Mouse (Mus musculus) embryonic facial prominence, embryonic 12.5 days (tissue): ENCODE data around the gene 9630041A04Rik. TPM values are rescaled to one million over a fixed set of nuclear protein-coding genes. Genes with fewer than 3 reads are reported as not detected.
A peak's percentile ranks its signal among the peaks of the same experiment; 100 is the strongest.

ENCODE experiments used
- ATAC-seq: fragments of 200-750 bp; cut with Nextera tagmentation; 2 replicates; pipeline ENCODE4 v1.8.0; 2017; ENCODE audit not compliant: insufficient number of reproducible peaks, insufficient read depth, low FRiP score, low TSS enrichment
- H3K27ac ChIP-seq: fragments of 300-500 bp; sonication (generic); 2 replicates; pipeline ENCODE4 v1.5.1; 2016; ENCODE audit warnings: mild to moderate bottlenecking
- H3K27me3 ChIP-seq: fragments of 300-500 bp; sonication (generic); 2 replicates; pipeline ENCODE4 v1.6.1; 2016; ENCODE audit warnings: mild to moderate bottlenecking, moderate library complexity
- H3K36me3 ChIP-seq: fragments of 300-500 bp; sonication (generic); 2 replicates; pipeline ENCODE4 v1.6.1; 2016; ENCODE audit warnings: mild to moderate bottlenecking
- H3K4me1 ChIP-seq: fragments of 300-500 bp; sonication (generic); 2 replicates; pipeline ENCODE4 v1.6.1; 2016
- H3K4me2 ChIP-seq: fragments of 300-500 bp; sonication (generic); replicated peaks from 2 replicates; pipeline ENCODE4 v1.6.1; 2016; ENCODE audit warnings: mild to moderate bottlenecking, moderate library complexity
- H3K4me3 ChIP-seq: fragments of 300-500 bp; sonication (generic); 2 replicates; pipeline ENCODE4 v1.5.1; 2016; ENCODE audit warnings: mild to moderate bottlenecking
- H3K9ac ChIP-seq: fragments of 300-500 bp; sonication (generic); 2 replicates; pipeline ENCODE4 v1.6.1; 2016; ENCODE audit warnings: mild to moderate bottlenecking, moderate library complexity
- H3K9me3 ChIP-seq: fragments of 300-500 bp; sonication (generic); 2 replicates; pipeline ENCODE4 v1.6.1; 2016; ENCODE audit warnings: mild to moderate bottlenecking, moderate library complexity
- WGBS: fragments of 180-500 bp; shearing (Covaris S2); methylation state at CpG from one replicate; pipeline ENCODE4 v1.1.7; 2016; 5-methylcytosine and 5-hydroxymethylcytosine counted together
- polyA plus RNA-seq: library from polyadenylated mRNA; unstranded; fragments of >200 nt; fragmentation: Nextera tagmentation; extraction: Ambion mirVana; gene quantifications from 2 replicates; pipeline ENCODE4 v1.2.1, GENCODE M21; 2016

Gene 9630041A04Rik
- polyA plus RNA-seq, 1 experiment from 2014 or later: not detected

- Histone ChIP-seq H3K27me3 (no peaks in the 10 kb centered on the region), H3K36me3 (no peaks in the 10 kb centered on the region), H3K4me1 (peaks cover 7% of the 10 kb centered on the region; the same call in 1 of the 2 replicates), H3K27ac (no peak overlapping the region), H3K9ac (no peak overlapping the region), H3K4me2 (no peak overlapping the region), H3K9me3 (no peaks in the 10 kb centered on the region), H3K4me3 (no peak overlapping the region)
- WGBS: 47% methylated on average over 11 of the region's 11 CpGs
- peak; percentile 69; the same call in 1 of the 2 replicates for ATAC-seq
These were observed 15.7 kb downstream of the 9630041A04Rik start for GRCm38 (mm10) chr9:101877109-101877987.

DNA sequence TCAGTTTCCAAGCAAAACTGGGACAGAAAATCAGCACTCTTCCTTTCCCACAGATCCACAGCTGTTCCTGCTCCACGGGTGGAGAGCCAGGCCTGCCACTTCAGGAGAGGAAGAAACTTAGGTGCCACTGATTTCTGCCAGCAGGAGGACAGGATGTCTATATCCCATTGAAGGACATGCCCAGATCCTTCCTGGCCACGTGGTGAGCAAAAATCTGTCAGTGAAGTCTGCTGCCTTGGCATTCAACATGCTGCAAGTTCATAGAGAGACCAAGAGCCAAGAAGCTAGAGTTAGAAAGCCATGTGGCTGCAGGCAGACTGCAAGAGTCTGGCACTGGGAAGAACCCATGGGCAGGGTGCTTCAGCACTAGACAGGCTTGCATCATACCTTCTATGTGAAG is 21.7 kb downstream of the 9630041A04Rik start:
- no peak for ATAC-seq
- Histone ChIP-seq H3K9ac (no peak overlapping the region), H3K27ac (no peak overlapping the region), H3K4me3 (no peak overlapping the region), H3K4me2 (no peak overlapping the region), H3K36me3 (no peaks in the 10 kb centered on the region), H3K27me3 (no peaks in the 10 kb centered on the region), H3K9me3 (no peaks in the 10 kb centered on the region), H3K4me1 (no peaks in the 10 kb centered on the region)
- WGBS: 64% methylated on average over 2 of the region's 2 CpGs

DNA sequence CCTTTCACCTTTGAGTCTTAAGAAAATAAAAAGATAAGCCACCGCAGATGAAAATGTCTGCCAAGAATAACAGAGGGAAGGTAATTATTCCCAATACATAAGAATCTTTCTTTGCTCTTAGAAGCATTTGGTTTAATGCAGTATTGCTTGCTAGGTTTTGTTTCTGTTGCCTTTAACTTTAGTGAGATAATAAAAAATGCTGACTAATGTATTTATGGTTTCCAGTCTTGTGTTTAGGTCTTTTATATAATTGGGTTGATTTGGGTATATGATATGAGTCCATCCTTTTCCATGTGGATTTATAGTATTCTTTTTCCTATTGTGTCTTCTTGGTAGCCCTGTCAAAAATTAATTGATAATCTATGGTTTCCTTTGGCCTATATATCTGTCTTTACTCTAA is 36.2 kb downstream of the 9630041A04Rik start:
- no peaks in the 10 kb centered on the region for H3K27me3 ChIP-seq
- no peak overlapping the region for H3K9ac ChIP-seq

GRCm38 (mm10) chr9:101903406-101903805 is 41.8 kb downstream of the 9630041A04Rik start:
- WGBS: 87% methylated on average over 3 of the region's 3 CpGs
- no peak for ATAC-seq
- H3K36me3 ChIP-seq: no peaks in the 10 kb centered on the region
- H3K4me3 ChIP-seq: no peak overlapping the region
- H3K9ac ChIP-seq: no peak overlapping the region
- no peaks in the 10 kb centered on the region for H3K27me3 ChIP-seq
- no peaks in the 10 kb centered on the region for H3K9me3 ChIP-seq
- H3K4me2 ChIP-seq: no peak overlapping the region
- H3K4me1 ChIP-seq: no peaks in the 10 kb centered on the region
- H3K27ac ChIP-seq: no peak overlapping the region

More for the DNA sequence above, 36.2 kb downstream of the 9630041A04Rik start:
- Histone ChIP-seq H3K36me3 (no peaks in the 10 kb centered on the region), H3K4me2 (no peak overlapping the region), H3K4me1 (no peaks in the 10 kb centered on the region), H3K27ac (no peak overlapping the region), H3K9me3 (no peaks in the 10 kb centered on the region), H3K4me3 (no peak overlapping the region)
- WGBS: 91% methylated on average over 1 of the region's 1 CpGs
- no peak for ATAC-seq

DNA sequence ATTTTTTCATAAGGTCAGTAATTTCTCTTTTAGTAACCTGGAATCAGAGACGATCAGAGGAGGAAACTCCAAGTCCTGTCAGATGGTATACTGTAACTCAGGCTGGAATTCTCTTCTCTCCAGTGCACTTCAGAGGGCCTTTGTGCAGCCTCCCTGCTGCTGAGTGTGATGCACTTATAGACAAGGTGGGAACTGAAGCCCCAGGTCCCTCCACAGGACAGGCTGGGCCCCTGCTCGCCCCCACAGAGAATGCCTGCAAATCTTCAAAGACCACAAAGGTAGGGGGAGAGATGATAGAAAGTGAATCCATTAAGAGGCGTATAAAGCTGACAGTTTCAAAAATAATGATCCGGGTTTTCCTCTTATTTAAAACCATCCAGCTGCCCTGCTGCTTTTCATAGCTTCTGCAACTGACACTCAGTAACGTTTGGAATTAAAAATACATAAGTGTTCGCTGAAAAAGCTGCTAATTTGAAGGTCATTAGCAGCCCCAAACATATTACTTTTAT is 46.2 kb downstream of the 9630041A04Rik start:
- no peaks in the 10 kb centered on the region for H3K27me3 ChIP-seq
- no peak overlapping the region for H3K4me3 ChIP-seq
- ATAC-seq: no peak
- H3K36me3 ChIP-seq: no peaks in the 10 kb centered on the region
- H3K9me3 ChIP-seq: no peaks in the 10 kb centered on the region
- H3K4me2 ChIP-seq: no peak overlapping the region
- 63% methylated on average over 6 of the region's 6 CpGs for WGBS
- no peak overlapping the region for H3K9ac ChIP-seq
- H3K4me1 ChIP-seq: peaks cover 11% of the 10 kb centered on the region; the same call in 1 of the 2 replicates
- H3K27ac ChIP-seq: no peak overlapping the region

DNA sequence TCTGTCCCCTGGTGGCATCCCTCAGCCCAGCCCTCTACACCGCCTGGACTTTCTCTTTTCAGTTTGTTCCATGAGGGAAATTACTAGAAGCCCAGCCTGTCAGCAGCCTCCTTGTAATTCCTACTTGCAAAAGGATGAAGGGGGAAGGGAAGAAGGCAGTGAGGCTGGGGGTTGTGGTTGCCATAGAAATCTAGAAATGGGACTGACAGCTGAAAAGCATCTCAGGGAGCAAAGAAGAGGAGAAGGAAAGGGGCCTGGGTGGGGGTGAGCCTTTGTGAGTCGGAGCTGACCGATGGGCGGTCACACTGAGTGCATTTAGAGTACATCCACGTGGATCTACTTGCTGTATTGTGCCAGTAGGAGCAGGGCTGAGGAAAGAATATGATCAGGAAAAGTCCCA is 47.2 kb downstream of the 9630041A04Rik start:
- no peak for ATAC-seq
- Histone ChIP-seq H3K27ac (no peak overlapping the region), H3K36me3 (no peaks in the 10 kb centered on the region), H3K4me2 (no peak overlapping the region), H3K4me1 (peaks cover 11% of the 10 kb centered on the region; the same call in 1 of the 2 replicates), H3K4me3 (no peak overlapping the region), H3K27me3 (no peaks in the 10 kb centered on the region), H3K9me3 (no peaks in the 10 kb centered on the region), H3K9ac (no peak overlapping the region)
- 63% methylated on average over 5 of the region's 5 CpGs for WGBS

- Histone ChIP-seq H3K27ac (no peak overlapping the region), H3K9ac (no peak overlapping the region), H3K36me3 (no peaks in the 10 kb centered on the region), H3K4me1 (peaks cover 11% of the 10 kb centered on the region; the same call in 1 of the 2 replicates), H3K4me3 (no peak overlapping the region), H3K27me3 (no peaks in the 10 kb centered on the region), H3K9me3 (no peaks in the 10 kb centered on the region), H3K4me2 (no peak overlapping the region)
- 89% methylated on average over 4 of the region's 4 CpGs for WGBS
- no peak for ATAC-seq
These were observed 47.9 kb downstream of the 9630041A04Rik start for GRCm38 (mm10) chr9:101909491-101909890.

DNA sequence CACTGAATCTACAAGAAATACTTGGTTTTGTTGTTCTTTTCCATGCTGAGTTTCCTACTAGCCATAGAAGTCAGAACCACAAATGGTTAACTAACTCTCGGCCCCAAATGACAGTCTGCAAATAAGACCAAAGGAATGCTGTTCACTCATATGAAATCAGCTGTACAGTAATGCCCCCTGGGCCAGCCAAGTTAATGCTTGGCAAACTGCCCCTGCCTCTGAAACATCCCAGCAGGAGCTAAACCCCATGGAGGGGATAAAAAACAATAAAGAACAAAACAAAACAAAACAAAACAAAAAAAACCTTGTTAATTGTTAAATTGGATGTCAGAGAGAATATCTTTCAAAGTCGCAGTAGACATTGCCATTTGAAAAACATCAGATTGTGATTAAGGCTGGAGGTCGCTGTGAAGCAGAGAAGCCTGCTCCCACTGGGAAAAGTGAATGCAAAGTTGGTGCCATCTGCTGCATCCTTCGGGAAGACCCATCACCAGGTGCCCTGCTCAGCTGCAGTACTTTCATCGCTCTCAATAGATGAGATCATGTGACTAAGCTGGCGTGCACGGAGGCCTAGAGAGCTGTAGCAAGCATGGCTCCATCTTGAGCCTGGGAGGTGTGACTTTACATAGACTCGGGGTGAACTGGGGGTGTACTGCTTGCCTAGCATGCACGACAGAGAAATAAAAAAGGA is 49.7 kb downstream of the 9630041A04Rik start:
- H3K9me3 ChIP-seq: no peaks in the 10 kb centered on the region
- WGBS: 43% methylated on average over 9 of the region's 9 CpGs
- ATAC-seq: no peak
- no peak overlapping the region for H3K4me2 ChIP-seq
- H3K9ac ChIP-seq: no peak overlapping the region
- peaks cover 11% of the 10 kb centered on the region; the same call in 1 of the 2 replicates for H3K4me1 ChIP-seq
- H3K36me3 ChIP-seq: no peaks in the 10 kb centered on the region
- no peak overlapping the region for H3K27ac ChIP-seq
- no peaks in the 10 kb centered on the region for H3K27me3 ChIP-seq
- no peak overlapping the region for H3K4me3 ChIP-seq

DNA sequence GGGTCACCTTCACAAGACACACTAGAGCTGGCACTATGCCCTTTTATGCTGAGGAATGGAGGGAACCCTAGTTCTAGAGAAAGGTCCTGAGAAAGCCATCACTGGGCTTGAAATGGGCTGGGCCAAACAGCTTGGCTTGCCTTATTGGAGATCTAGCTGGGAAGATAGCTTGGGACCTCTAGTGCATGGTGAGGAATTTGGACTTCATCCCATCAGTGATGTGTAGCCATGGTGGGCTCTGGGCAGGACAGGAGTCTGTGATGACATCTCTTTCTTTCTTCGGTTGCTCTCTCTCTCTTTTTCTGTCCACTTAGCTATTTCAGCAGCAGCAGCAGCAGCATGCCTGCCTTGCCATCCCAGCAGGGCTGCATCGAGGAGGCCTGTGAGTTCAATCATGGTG is 53.4 kb downstream of the 9630041A04Rik start:
- no peak overlapping the region for H3K9ac ChIP-seq
- ATAC-seq: no peak
- peaks cover 7% of the 10 kb centered on the region; the same call in 1 of the 2 replicates for H3K4me1 ChIP-seq
- no peaks in the 10 kb centered on the region for H3K9me3 ChIP-seq
- no peaks in the 10 kb centered on the region for H3K36me3 ChIP-seq
- no peak overlapping the region for H3K4me3 ChIP-seq
- WGBS: 81% methylated on average over 2 of the region's 2 CpGs
- H3K27ac ChIP-seq: no peak overlapping the region
- no peak overlapping the region for H3K4me2 ChIP-seq
- no peaks in the 10 kb centered on the region for H3K27me3 ChIP-seq

DNA sequence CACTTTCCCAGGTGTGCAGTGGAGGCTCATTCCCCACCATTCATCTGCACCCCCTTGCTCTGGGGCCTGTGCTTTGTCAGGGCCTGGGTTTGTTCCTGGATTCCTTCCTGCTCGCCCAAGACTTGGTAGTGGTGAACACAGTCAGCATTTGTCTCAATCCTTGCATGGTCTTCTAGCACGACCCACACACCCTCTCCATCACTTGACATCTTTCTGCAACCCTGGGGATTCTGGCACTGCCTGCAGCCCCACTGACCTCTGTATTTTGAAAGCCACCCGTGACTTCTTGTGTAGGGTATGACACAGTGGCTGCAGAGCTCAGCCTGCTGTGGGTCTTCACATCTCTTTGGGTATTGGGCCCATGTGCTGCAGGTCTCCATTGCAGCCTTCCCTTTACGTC is 57.1 kb downstream of the 9630041A04Rik start:
- Histone ChIP-seq H3K27ac (no peak overlapping the region), H3K4me1 (no peaks in the 10 kb centered on the region), H3K4me2 (no peak overlapping the region), H3K9me3 (no peaks in the 10 kb centered on the region), H3K4me3 (no peak overlapping the region), H3K36me3 (no peaks in the 10 kb centered on the region), H3K9ac (no peak overlapping the region), H3K27me3 (no peaks in the 10 kb centered on the region)
- ATAC-seq: no peak
- 81% methylated on average over 4 of the region's 4 CpGs for WGBS

GRCm38 (mm10) chr9:101919324-101919723 is 57.7 kb downstream of the 9630041A04Rik start:
- Histone ChIP-seq H3K27ac (no peak overlapping the region), H3K4me3 (no peak overlapping the region), H3K9ac (no peak overlapping the region), H3K27me3 (no peaks in the 10 kb centered on the region), H3K4me2 (no peak overlapping the region), H3K9me3 (no peaks in the 10 kb centered on the region), H3K36me3 (no peaks in the 10 kb centered on the region), H3K4me1 (no peaks in the 10 kb centered on the region)
- no peak for ATAC-seq
- WGBS: 87% methylated on average over 5 of the region's 5 CpGs

DNA sequence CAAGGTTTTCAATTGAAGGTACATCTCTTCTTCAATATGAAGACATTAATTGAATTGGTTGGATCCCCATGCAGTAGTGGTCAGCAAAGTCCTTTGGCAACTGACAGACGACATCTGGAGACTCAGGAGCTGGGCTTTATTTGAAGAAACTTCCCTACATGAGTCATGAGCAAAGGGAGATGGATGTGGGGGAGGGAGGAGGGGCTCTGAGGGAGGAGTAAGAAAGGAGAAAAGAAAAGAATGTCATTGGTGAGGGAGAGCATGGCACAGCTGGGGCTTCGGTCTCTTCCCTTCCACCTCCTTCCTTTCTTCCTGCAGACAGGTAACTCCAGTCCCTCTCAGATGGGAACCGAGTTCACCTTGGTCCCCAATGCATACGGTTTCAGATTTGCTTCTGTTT is 61.2 kb downstream of the 9630041A04Rik start:
- no peaks in the 10 kb centered on the region for H3K27me3 ChIP-seq
- no peak overlapping the region for H3K4me3 ChIP-seq
- no peak overlapping the region for H3K4me2 ChIP-seq
- 81% methylated on average over 4 of the region's 4 CpGs for WGBS
- no peaks in the 10 kb centered on the region for H3K9me3 ChIP-seq
- no peak overlapping the region for H3K27ac ChIP-seq
- no peaks in the 10 kb centered on the region; the same call in 1 of the 2 replicates for H3K4me1 ChIP-seq
- no peaks in the 10 kb centered on the region for H3K36me3 ChIP-seq
- ATAC-seq: no peak
- no peak overlapping the region for H3K9ac ChIP-seq
